Mouse (Mus musculus) erythroblast, embryonic 14.5 days (primary cell): ENCODE data around the gene 6330409D20Rik.

Experiments
- GATA1 ChIP-seq: IDR thresholded peaks from 2 replicates; pipeline ENCODE4 v1.6.1; 2012; ENCODE audit warnings: low read length, inconsistent platforms, mixed read lengths
- TAL1 ChIP-seq: IDR thresholded peaks from 3 replicates; pipeline ENCODE4 v1.6.1; 2012; ENCODE audit warnings: low read length, inconsistent platforms, mixed read lengths

DNA sequence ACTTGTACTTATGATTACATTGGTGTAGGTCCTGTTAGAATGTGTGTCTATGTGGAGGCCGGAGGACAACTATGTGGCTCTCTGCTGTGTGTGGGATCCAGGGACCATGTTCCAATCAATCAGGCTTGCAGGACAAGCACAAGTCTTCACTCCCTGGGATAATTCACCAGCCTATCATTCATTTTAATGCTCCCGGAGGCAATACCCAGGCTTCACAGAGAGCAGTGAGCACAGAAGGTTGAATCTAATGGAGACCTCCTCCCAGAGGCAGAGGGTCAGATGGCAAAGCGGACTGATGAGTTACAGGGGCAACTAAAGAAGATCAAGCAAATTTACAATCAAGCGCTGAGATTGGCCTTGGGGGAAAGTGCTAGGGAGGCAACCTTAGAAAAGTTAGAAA, 11.3 kb downstream of the 6330409D20Rik start:
- TF ChIP-seq TAL1 (no peak), GATA1 (no peak)
